Mouse (Mus musculus): ENCODE data around the gene Zkscan3. TPM values are rescaled to one million over a fixed set of nuclear protein-coding genes. Genes with fewer than 3 reads are reported as not detected.

The Zkscan3 gene
- total RNA-seq, 1 experiment: 21.7 TPM

- Histone ChIP-seq H3K9me3 (ENCODE audit: control insufficient read depth, insufficient read depth, low read depth, low read length) (no peaks in the 10 kb centered on the region), H3K4me3 (ENCODE audit: insufficient read depth in 1 of 2, low read depth in 1 of 2, low read length in 2 of 2, poor library complexity in 1 of 2, severe bottlenecking in 1 of 2) (peak overlapping the region; percentile 65 to 71), H3K36me3 (ENCODE audit: control insufficient read depth, insufficient read depth, low read length, poor library complexity, severe bottlenecking) (no peaks in the 10 kb centered on the region), H3K9ac (ENCODE audit: insufficient read depth, low read depth, low read length, poor library complexity, severe bottlenecking) (peak overlapping the region; percentile 51; the same call in 1 of the 2 replicates), H3K27ac (ENCODE audit: insufficient read depth, low read depth, low read length, poor library complexity, severe bottlenecking) (no peak overlapping the region), H3K4me1 (ENCODE audit: control insufficient read depth in 2 of 2, insufficient read depth in 2 of 2, low read length in 2 of 2, poor library complexity in 1 of 2) (no peaks in the 10 kb centered on the region; a peak in 1 of 4 replicates)
- TF ChIP-seq ZC3H11A (IDR thresholded peaks at IDR 0.05; ENCODE audit: borderline replicate concordance, low read depth, low read length) (no peak), HCFC1 (IDR thresholded peaks at IDR 0.05; ENCODE audit: borderline replicate concordance, insufficient read depth, low read length) (no peak), MAFK (IDR thresholded peaks at IDR 0.05; ENCODE audit: insufficient read depth, low read depth, low read length) (no peak), ZNF384 (IDR thresholded peaks at IDR 0.05; ENCODE audit: low read depth, low read length) (no peak), CHD2 (IDR thresholded peaks at IDR 0.05; ENCODE audit: low read depth, low read length) (no peak)
- in situ Hi-C loops (cut with MboI; ENCODE audit: low sequenced_read_pairs in 2 of 2, unreplicated experiment in 2 of 2): no loop called here
- DNase-seq (ENCODE audit: low read depth, low spot score): no peak
Observed at GRCm38 (mm10) chr13:21408805-21409459, 6.4 kb upstream of the Zkscan3 start.

GRCm38 (mm10) chr13:21407969-21408804, 5.6 kb upstream of the Zkscan3 start:
- Histone ChIP-seq H3K4me1 (ENCODE audit: control insufficient read depth in 2 of 2, insufficient read depth in 2 of 2, low read length in 2 of 2, poor library complexity in 1 of 2) (no peaks in the 10 kb centered on the region), H3K4me3 (ENCODE audit: insufficient read depth in 1 of 2, low read depth in 1 of 2, low read length in 2 of 2, poor library complexity in 1 of 2, severe bottlenecking in 1 of 2) (peak overlapping the region; percentile 65 to 71), H3K27ac (ENCODE audit: insufficient read depth, low read depth, low read length, poor library complexity, severe bottlenecking) (no peak overlapping the region), H3K9ac (ENCODE audit: insufficient read depth, low read depth, low read length, poor library complexity, severe bottlenecking) (peak overlapping the region; percentile 82), H3K36me3 (ENCODE audit: control insufficient read depth, insufficient read depth, low read length, poor library complexity, severe bottlenecking) (no peaks in the 10 kb centered on the region), H3K9me3 (ENCODE audit: control insufficient read depth, insufficient read depth, low read depth, low read length) (no peaks in the 10 kb centered on the region)
- TF ChIP-seq CHD2 (IDR thresholded peaks at IDR 0.05; ENCODE audit: low read depth, low read length) (no peak), ZNF384 (IDR thresholded peaks at IDR 0.05; ENCODE audit: low read depth, low read length) (no peak), HCFC1 (IDR thresholded peaks at IDR 0.05; ENCODE audit: borderline replicate concordance, insufficient read depth, low read length) (0 out of 2 replicates have a peak, but pooled peaks have one; percentile 61)
- DNase-seq (ENCODE audit: low read depth, low spot score): peak; percentile 50
- in situ Hi-C loops (cut with MboI; ENCODE audit: low sequenced_read_pairs in 2 of 2, unreplicated experiment in 2 of 2): no loop called here

GRCm38 (mm10) chr13:21407341-21407740, 4.8 kb upstream of the Zkscan3 start:
- Histone ChIP-seq H3K9ac (ENCODE audit: insufficient read depth, low read depth, low read length, poor library complexity, severe bottlenecking) (no peak overlapping the region), H3K36me3 (ENCODE audit: control insufficient read depth, insufficient read depth, low read length, poor library complexity, severe bottlenecking) (no peaks in the 10 kb centered on the region), H3K9me3 (ENCODE audit: control insufficient read depth, insufficient read depth, low read depth, low read length) (no peaks in the 10 kb centered on the region), H3K27ac (ENCODE audit: insufficient read depth, low read depth, low read length, poor library complexity, severe bottlenecking) (no peak overlapping the region), H3K4me3 (ENCODE audit: insufficient read depth in 1 of 2, low read depth in 1 of 2, low read length in 2 of 2, poor library complexity in 1 of 2, severe bottlenecking in 1 of 2) (peak overlapping the region in 1 of 2 experiments; percentile 71; a peak in 2 of 4 replicates), H3K4me1 (ENCODE audit: control insufficient read depth in 2 of 2, insufficient read depth in 2 of 2, low read length in 2 of 2, poor library complexity in 1 of 2) (no peaks in the 10 kb centered on the region)
- no peak for DNase-seq (ENCODE audit: low read depth, low spot score)
- in situ Hi-C loops (cut with MboI; ENCODE audit: low sequenced_read_pairs in 2 of 2, unreplicated experiment in 2 of 2): no loop called here
- TF ChIP-seq CHD2 (IDR thresholded peaks at IDR 0.05; ENCODE audit: low read depth, low read length) (no peak), ZNF384 (IDR thresholded peaks at IDR 0.05; ENCODE audit: low read depth, low read length) (no peak), HCFC1 (IDR thresholded peaks at IDR 0.05; ENCODE audit: borderline replicate concordance, insufficient read depth, low read length) (no peak), ZC3H11A (IDR thresholded peaks at IDR 0.05; ENCODE audit: borderline replicate concordance, low read depth, low read length) (no peak), MAFK (IDR thresholded peaks at IDR 0.05; ENCODE audit: insufficient read depth, low read depth, low read length) (no peak)

GRCm38 (mm10) chr13:21402848-21403247, 293 bp upstream of the Zkscan3 start:
- no peak for DNase-seq (ENCODE audit: low read depth, low spot score)
- no peak for TF ChIP-seq HCFC1 (IDR thresholded peaks at IDR 0.05; ENCODE audit: borderline replicate concordance, insufficient read depth, low read length)
- no peak for TF ChIP-seq ZC3H11A (IDR thresholded peaks at IDR 0.05; ENCODE audit: borderline replicate concordance, low read depth, low read length)
- no peak for TF ChIP-seq MAFK (IDR thresholded peaks at IDR 0.05; ENCODE audit: insufficient read depth, low read depth, low read length)
- in situ Hi-C loops (cut with MboI; ENCODE audit: low sequenced_read_pairs in 2 of 2, unreplicated experiment in 2 of 2): no loop called here
- Histone ChIP-seq H3K4me1 (ENCODE audit: control insufficient read depth in 2 of 2, insufficient read depth in 2 of 2, low read length in 2 of 2, poor library complexity in 1 of 2) (no peaks in the 10 kb centered on the region; a peak in 1 of 4 replicates), H3K36me3 (ENCODE audit: control insufficient read depth, insufficient read depth, low read length, poor library complexity, severe bottlenecking) (no peaks in the 10 kb centered on the region), H3K9me3 (ENCODE audit: control insufficient read depth, insufficient read depth, low read depth, low read length) (no peaks in the 10 kb centered on the region), H3K9ac (ENCODE audit: insufficient read depth, low read depth, low read length, poor library complexity, severe bottlenecking) (no peak overlapping the region), H3K27ac (ENCODE audit: insufficient read depth, low read depth, low read length, poor library complexity, severe bottlenecking) (no peak overlapping the region), H3K4me3 (ENCODE audit: insufficient read depth in 1 of 2, low read depth in 1 of 2, low read length in 2 of 2, poor library complexity in 1 of 2, severe bottlenecking in 1 of 2) (peak overlapping the region in 1 of 2 experiments; percentile 84; a peak in 2 of 4 replicates)
